Mouse (Mus musculus) stomach, embryonic 16.5 days (tissue): ENCODE measurements around the gene Alox12b. TPM values are rescaled to one million over a fixed set of nuclear protein-coding genes. Genes with fewer than 3 reads are reported as not detected.

ENCODE experiments used
- ATAC-seq: fragments of 200-750 bp; cut with Nextera tagmentation; 2 replicates; pipeline ENCODE4 v1.8.0; 2017; ENCODE audit warnings: moderate number of reproducible peaks, moderate TSS enrichment; ENCODE audit not compliant: insufficient read depth, low FRiP score
- H3K27ac ChIP-seq: fragments of 300-500 bp; sonication (generic); 2 replicates; pipeline ENCODE4 v1.5.1; 2014; ENCODE audit warnings: low read length
- H3K27me3 ChIP-seq: fragments of 300-500 bp; sonication (generic); 2 replicates; pipeline ENCODE4 v1.6.1; 2014; ENCODE audit warnings: low read length, control low read depth, mixed read lengths; ENCODE audit not compliant: control insufficient read depth, insufficient read depth
- H3K36me3 ChIP-seq: fragments of 300-500 bp; sonication (generic); 2 replicates; pipeline ENCODE4 v1.6.1; 2014; ENCODE audit warnings: low read length; ENCODE audit not compliant: control insufficient read depth, insufficient read depth
- H3K4me1 ChIP-seq: fragments of 300-500 bp; sonication (generic); 2 replicates; pipeline ENCODE4 v1.6.1; 2014; ENCODE audit warnings: low read length, control low read depth, mixed read lengths; ENCODE audit not compliant: control insufficient read depth, insufficient read depth
- H3K4me2 ChIP-seq: fragments of 300-500 bp; sonication (generic); 2 replicates; pipeline ENCODE4 v1.6.1; 2014; ENCODE audit warnings: low read depth, low read length, mixed read lengths
- H3K4me3 ChIP-seq: fragments of 300-500 bp; sonication (generic); replicated peaks from 2 replicates; pipeline ENCODE4 v1.5.1; 2014; ENCODE audit warnings: mild to moderate bottlenecking, low read length
- H3K9ac ChIP-seq: fragments of 300-500 bp; sonication (generic); 2 replicates; pipeline ENCODE4 v1.6.1; 2014; ENCODE audit warnings: low read length
- H3K9me3 ChIP-seq: fragments of 300-500 bp; sonication (generic); replicated peaks from 2 replicates; pipeline ENCODE4 v1.6.1; 2016; ENCODE audit warnings: low read length, control low read depth; ENCODE audit not compliant: control insufficient read depth
- WGBS: fragments of 180-500 bp; shearing (Covaris S2); extraction: QIAGEN DNeasy Blood & Tissue Kit; methylation state at CpG from one replicate; pipeline ENCODE4 v1.1.7; 2014; 5-methylcytosine and 5-hydroxymethylcytosine counted together
- polyA plus RNA-seq: library from polyadenylated mRNA; unstranded; fragments of >200 nt; fragmentation: Nextera tagmentation; extraction: Ambion mirVana; gene quantifications from 2 replicates; pipeline ENCODE4 v1.2.1, GENCODE M21; 2015

Alox12b gene
- polyA plus RNA-seq, 1 experiment from 2014 or later = 42.2 TPM

DNA sequence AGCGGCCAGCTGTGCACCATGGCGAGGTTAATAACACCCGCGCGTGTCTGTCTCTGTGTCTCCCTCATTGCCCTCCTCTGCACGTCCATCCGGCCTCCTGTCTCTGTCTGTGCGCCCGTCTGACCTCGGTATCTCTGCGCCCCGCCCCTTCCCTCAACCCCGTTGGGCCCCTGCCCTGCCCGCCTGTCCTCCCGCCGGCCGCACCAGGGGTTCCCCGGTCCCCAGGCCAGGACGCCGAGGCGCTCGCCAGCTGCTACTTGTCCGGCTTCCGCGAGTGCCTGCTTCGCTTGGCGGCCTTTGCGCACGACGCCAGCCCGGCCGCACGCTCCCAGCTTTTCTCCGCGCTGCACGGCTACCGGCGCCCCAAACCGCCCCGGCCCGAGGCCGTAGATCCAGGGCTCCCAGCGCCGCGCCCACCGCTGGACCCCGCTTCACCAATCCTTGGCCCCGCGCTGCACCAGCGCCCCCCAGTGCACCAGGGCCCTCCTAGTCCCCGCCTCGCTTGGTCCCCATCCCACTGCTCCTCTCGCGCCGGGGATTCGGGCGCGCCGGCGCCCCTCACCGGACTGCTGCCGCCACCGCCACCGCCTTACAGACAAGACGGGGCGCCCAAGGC is 34.3 kb upstream of the Alox12b start, which contains the start of gene 9130213A22Rik:
TSS of gene 9130213A22Rik (minus strand) at position 254 of the 616 bp plus-strand sequence.
- peaks cover 28% of the 10 kb centered on the region for H3K4me1 ChIP-seq

DNA sequence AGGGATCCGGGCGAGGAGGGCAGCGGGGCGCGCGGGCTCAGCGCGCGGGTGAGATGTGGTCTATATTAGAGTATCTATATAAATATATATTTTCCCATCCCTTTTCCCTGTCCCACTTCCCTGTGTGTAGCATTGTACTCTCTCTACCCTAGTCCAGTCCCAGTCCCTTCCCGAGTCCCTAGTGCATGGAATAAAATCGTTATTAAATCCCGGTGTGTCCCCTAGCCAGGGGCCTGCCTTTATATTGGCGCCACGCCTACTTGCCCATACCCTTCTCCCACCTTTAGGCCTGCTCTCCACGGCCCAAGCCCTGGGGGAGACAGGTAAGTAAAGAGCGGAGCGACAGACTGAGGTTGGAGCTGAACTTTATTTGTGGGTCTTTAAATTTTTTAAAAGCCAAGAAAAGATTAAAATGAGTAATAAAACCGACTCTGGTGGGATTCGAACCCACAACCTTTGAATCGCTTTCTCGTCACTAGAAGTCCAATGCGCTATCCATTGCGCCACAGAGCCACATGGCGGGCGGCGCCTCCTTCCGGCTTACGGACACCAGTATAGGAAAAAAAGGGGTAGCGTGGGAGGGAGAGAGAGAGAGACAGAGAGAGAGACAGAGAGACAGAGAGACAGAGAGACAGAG is 33.6 kb upstream of the Alox12b start:
- whole genome bisulfite sequencing = under 1% methylated on average over 29 of the region's 29 CpGs
- Histone ChIP-seq H3K9me3 (no peaks in the 10 kb centered on the region), H3K27ac (peak overlapping the region; percentile 95), H3K4me2 (peak overlapping the region; percentile 95), H3K9ac (peak overlapping the region; percentile 85), H3K27me3 (no peaks in the 10 kb centered on the region), H3K36me3 (no peaks in the 10 kb centered on the region), H3K4me1 (peaks cover 28% of the 10 kb centered on the region), H3K4me3 (peak overlapping the region; percentile 57)
- ATAC-seq = peak; percentile 0; the same call in 1 of the 2 replicates

More for the DNA sequence above, 34.3 kb upstream of the Alox12b start, which contains the start of gene 9130213A22Rik:
- peak within 1 kb of the TSS; percentile 95 for H3K4me2 ChIP-seq
- H3K27me3 ChIP-seq = no peaks in the 10 kb centered on the region
- H3K9me3 ChIP-seq = no peaks in the 10 kb centered on the region
- peak within 1 kb of the TSS; percentile 85 for H3K9ac ChIP-seq
- H3K27ac ChIP-seq = peak within 1 kb of the TSS; percentile 95
- H3K36me3 ChIP-seq = no peaks in the 10 kb centered on the region
- peak; percentile 70 for ATAC-seq
- peak within 1 kb of the TSS; percentile 57 for H3K4me3 ChIP-seq
- under 1% methylated on average over 65 of the region's 66 CpGs for WGBS

DNA sequence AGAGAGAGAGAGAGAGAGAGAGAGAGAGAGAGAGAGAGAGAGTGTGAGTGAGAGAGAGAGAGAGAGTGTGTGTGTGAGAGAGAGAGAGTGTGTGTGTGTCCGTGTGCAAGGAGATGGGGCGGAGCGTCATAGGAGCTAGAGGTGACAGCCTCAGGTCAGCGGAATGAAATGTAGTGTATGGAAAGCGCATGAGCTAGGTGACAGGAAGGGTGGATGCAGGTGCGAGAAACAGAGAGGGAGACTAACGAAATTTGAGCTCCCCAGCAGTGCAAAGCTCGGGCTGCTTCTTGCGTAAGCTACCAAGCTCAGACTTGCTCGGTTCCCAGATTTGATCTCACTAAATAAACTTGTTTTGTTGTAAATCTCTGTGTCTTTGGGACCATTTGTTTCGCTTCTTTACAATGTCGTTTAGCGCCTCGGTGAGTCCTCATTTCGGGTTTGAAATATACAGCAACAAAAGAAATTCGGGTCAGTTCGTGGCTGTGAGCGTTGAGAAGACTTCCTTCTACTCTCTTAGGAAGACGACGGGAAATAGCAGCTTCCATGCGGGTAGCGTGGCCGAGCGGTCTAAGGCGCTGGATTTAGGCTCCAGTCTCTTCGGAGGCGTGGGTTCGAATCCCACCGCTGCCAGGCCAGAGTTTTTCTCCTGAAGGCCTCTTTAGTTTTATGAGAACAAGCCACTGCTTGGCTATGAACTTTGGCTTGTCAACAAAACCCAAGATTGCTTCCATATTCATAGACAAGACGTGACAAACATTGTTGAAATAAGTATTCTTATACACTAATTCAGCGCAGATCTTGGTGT is 32.9 kb upstream of the Alox12b start:
- Histone ChIP-seq H3K27ac (peak overlapping the region; percentile 88), H3K4me2 (peak overlapping the region; percentile 95), H3K4me3 (peak overlapping the region; percentile 57), H3K9me3 (no peaks in the 10 kb centered on the region), H3K9ac (peak overlapping the region; percentile 85), H3K4me1 (peaks cover 26% of the 10 kb centered on the region), H3K27me3 (no peaks in the 10 kb centered on the region), H3K36me3 (no peaks in the 10 kb centered on the region)
- under 1% methylated on average over 31 of the region's 31 CpGs for WGBS
- ATAC-seq = peak; percentile 67

GRCm38 (mm10) chr11:69124498-69124847 is 32.3 kb upstream of the Alox12b start:
- Histone ChIP-seq H3K4me2 (peak overlapping the region; percentile 95), H3K9ac (no peak overlapping the region), H3K27ac (no peak overlapping the region), H3K4me1 (peaks cover 20% of the 10 kb centered on the region), H3K9me3 (no peaks in the 10 kb centered on the region), H3K27me3 (no peaks in the 10 kb centered on the region), H3K4me3 (peak overlapping the region; percentile 57; the same call in 1 of the 2 replicates), H3K36me3 (no peaks in the 10 kb centered on the region)
- WGBS = 0% methylated on average over 3 of the region's 3 CpGs
- peak; percentile 19; the same call in 1 of the 2 replicates for ATAC-seq

GRCm38 (mm10) chr11:69125041-69125851 is 31.5 kb upstream of the Alox12b start:
- Histone ChIP-seq H3K36me3 (no peaks in the 10 kb centered on the region), H3K4me2 (peak overlapping the region; percentile 91), H3K27me3 (no peaks in the 10 kb centered on the region), H3K9ac (peak overlapping the region; percentile 69), H3K9me3 (no peaks in the 10 kb centered on the region), H3K4me3 (peak overlapping the region; percentile 65), H3K4me1 (peaks cover 14% of the 10 kb centered on the region), H3K27ac (peak overlapping the region; percentile 84)
- WGBS = under 1% methylated on average over 24 of the region's 24 CpGs
- peak; percentile 27; the same call in 1 of the 2 replicates for ATAC-seq

- 2% methylated on average over 3 of the region's 3 CpGs for WGBS
- no peak for ATAC-seq
Measured at GRCm38 (mm10) chr11:69125852-69125918, 31.1 kb upstream of the Alox12b start, which contains the start of gene Aloxe3. Gene Aloxe3, plus strand, starts transcription at chr11:69125896.

DNA sequence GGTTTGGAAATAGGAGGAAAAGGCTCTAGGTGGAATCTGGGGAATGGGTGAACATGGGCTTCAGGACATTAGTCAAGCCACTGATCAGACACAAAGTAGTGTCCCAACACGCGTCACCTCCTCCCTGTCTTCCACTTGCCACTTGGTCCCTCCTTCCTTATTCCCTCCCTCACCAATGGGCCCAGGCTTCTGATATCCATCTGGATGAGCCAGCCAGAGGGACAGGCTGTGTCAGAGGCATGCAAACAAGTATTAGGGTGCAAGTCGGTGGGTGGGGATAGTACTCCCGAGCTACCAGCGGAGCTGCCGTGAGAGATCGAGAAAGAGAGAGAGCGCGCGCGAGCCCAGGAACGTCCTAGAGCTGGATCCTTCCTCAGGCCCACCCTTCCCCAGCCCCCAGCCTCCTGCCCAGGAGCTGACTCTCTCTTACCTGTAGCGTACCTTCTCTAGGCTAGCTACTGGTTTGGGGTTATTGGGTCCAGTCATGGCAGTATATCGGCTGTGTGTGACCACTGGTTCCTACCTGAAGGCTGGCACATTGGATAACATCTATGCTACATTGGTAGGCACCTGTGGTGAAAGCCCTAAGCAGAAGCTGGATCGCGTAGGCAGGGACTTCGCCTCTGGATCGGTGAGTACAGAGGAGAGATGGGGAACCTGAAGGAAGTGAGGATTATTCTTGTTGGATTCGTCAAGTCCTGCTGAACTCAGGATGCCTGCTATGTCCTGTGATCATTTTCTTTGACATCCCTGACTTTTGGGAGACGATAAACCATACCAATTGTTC is 30.7 kb upstream of the Alox12b start:
- Histone ChIP-seq H3K4me1 (peaks cover 7% of the 10 kb centered on the region), H3K27ac (peak overlapping the region; percentile 84; the same call in 1 of the 2 replicates), H3K4me2 (peak overlapping the region; percentile 91), H3K27me3 (no peaks in the 10 kb centered on the region), H3K9me3 (no peaks in the 10 kb centered on the region), H3K36me3 (no peaks in the 10 kb centered on the region), H3K9ac (peak overlapping the region; percentile 69), H3K4me3 (peak overlapping the region; percentile 65)
- no peak for ATAC-seq
- WGBS = 10% methylated on average over 20 of the region's 20 CpGs

More at GRCm38 (mm10) chr11:69125852-69125918, 31.1 kb upstream of the Alox12b start, which contains the start of gene Aloxe3:
- Histone ChIP-seq H3K27ac (peak within 1 kb of the TSS; percentile 84), H3K4me3 (peak within 1 kb of the TSS; percentile 65), H3K9ac (peak within 1 kb of the TSS; percentile 69), H3K4me2 (peak within 1 kb of the TSS; percentile 91), H3K4me1 (peaks cover 10% of the 10 kb centered on the region), H3K36me3 (no peaks in the 10 kb centered on the region), H3K27me3 (no peaks in the 10 kb centered on the region), H3K9me3 (no peaks in the 10 kb centered on the region)

DNA sequence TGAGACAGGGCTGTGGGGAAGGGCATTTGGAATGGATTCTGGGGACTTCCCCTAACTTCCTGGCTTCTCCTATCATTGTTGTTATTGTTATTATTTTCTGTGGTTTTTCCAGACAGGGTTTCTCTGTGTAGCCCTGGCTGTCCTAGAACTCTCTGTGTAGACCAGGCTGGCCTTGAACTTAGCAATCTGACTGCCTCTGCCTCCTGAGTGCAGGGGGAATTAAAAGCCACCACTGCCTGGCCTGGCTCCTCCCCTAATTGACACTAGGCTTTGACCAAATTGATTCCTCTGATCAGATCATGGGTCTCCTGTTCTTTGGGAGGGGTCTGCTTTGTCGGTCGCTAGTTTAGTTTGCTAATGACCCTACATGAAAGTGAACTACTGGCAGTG is 30.1 kb upstream of the Alox12b start:
- H3K36me3 ChIP-seq = no peaks in the 10 kb centered on the region
- H3K4me1 ChIP-seq = peaks cover 7% of the 10 kb centered on the region
- no peak overlapping the region for H3K4me3 ChIP-seq
- WGBS = 47% methylated on average over 2 of the region's 2 CpGs
- no peak overlapping the region for H3K9ac ChIP-seq
- H3K27me3 ChIP-seq = no peaks in the 10 kb centered on the region
- no peak overlapping the region for H3K27ac ChIP-seq
- peak overlapping the region; percentile 91; the same call in 1 of the 2 replicates for H3K4me2 ChIP-seq
- ATAC-seq = no peak
- H3K9me3 ChIP-seq = no peaks in the 10 kb centered on the region
